Mouse (Mus musculus) hindbrain, embryonic 10.5 days (tissue): ENCODE measurements around the gene Negr1. TPM values are rescaled to one million over a fixed set of nuclear protein-coding genes. Genes with fewer than 3 reads are reported as not detected.

Experiments used
- DNase-seq: peaks from one replicate; pipeline ENCODE4 v3.0.0-alpha.2; 2017; ENCODE audit warnings: low spot score
- H3K27ac ChIP-seq: fragments of 300-500 bp; sonication (generic); 2 replicates; pipeline ENCODE4 v1.5.1; 2016; ENCODE audit warnings: mild to moderate bottlenecking, moderate library complexity
- H3K27me3 ChIP-seq: fragments of 300-500 bp; sonication (generic); 2 replicates; pipeline ENCODE4 v1.6.1; 2016; ENCODE audit warnings: mild to moderate bottlenecking; ENCODE audit not compliant: poor library complexity, insufficient read depth, severe bottlenecking
- H3K36me3 ChIP-seq: fragments of 300-500 bp; sonication (generic); 2 replicates; pipeline ENCODE4 v1.6.1; 2016; ENCODE audit warnings: mild to moderate bottlenecking, moderate library complexity
- H3K4me1 ChIP-seq: fragments of 300-500 bp; sonication (generic); replicated peaks from 2 replicates; pipeline ENCODE4 v1.6.1; 2016; ENCODE audit warnings: mild to moderate bottlenecking
- H3K4me3 ChIP-seq: fragments of 300-500 bp; sonication (generic); 2 replicates; pipeline ENCODE4 v1.5.1; 2016; ENCODE audit warnings: mild to moderate bottlenecking, moderate library complexity
- H3K9me3 ChIP-seq: fragments of 300-500 bp; sonication (generic); 2 replicates; pipeline ENCODE4 v1.6.1; 2016; ENCODE audit warnings: mild to moderate bottlenecking, moderate library complexity
- WGBS: fragments of 180-500 bp; shearing (Covaris S2); methylation state at CpG from one replicate; pipeline ENCODE4 v1.1.7; 2016; 5-methylcytosine and 5-hydroxymethylcytosine counted together
- polyA plus RNA-seq: library from polyadenylated mRNA; unstranded; fragments of >200 nt; fragmentation: Nextera tagmentation; extraction: Ambion mirVana; gene quantifications from 2 replicates; pipeline ENCODE4 v1.2.1, GENCODE M21; 2016

Negr1 gene
- polyA plus RNA-seq, 1 experiment from 2014 or later, result 4.7 TPM

DNA sequence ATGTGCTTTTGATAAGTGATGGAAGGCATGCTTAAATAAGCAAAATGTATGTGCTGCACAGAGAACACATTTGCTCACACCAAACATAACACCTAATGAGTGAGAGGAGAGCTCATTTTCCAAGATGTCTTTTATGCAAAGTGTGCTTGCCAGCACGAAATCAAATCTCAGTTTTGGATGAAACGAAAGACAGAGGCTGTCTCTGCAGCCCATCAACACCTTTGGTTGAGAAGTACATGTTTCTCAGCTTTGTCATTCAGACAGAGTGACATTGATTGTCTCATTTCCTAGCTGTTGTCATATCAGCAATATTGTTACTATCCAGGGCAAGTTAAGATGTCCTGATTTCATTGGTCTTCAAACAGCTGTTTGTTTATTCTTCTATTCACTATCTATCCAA is 29.5 kb downstream of the Negr1 start:
- H3K4me1 ChIP-seq, result no peaks in the 10 kb centered on the region
- no peaks in the 10 kb centered on the region for H3K27me3 ChIP-seq
- DNase-seq, result no peak
- no peaks in the 10 kb centered on the region for H3K36me3 ChIP-seq
- H3K9me3 ChIP-seq, result no peaks in the 10 kb centered on the region
- WGBS, result 94% methylated on average over 2 of the region's 2 CpGs
- no peak overlapping the region for H3K27ac ChIP-seq
- H3K4me3 ChIP-seq, result no peak overlapping the region

DNA sequence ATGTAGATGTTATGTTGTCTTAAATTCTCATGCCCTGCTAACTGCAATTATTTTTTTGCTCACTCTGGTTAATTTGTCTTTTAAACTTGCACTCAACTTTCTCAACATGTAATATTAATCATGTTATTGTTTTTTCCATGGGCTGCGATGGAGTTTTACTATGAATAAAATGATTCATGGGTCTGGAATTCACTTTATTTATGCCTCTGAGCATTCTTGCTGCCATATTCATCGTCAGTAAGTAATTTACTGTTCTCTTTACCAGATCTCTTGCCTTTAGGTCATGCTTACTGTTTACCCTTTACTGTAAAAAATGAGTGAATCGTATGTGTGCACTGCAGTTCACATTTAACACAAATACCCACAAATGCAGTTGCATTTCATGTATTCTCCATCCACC is 45.3 kb downstream of the Negr1 start:
- no peaks in the 10 kb centered on the region for H3K36me3 ChIP-seq
- H3K4me3 ChIP-seq, result no peak overlapping the region
- no peak overlapping the region for H3K27ac ChIP-seq
- no peaks in the 10 kb centered on the region for H3K27me3 ChIP-seq
- DNase-seq, result no peak
- no peaks in the 10 kb centered on the region for H3K4me1 ChIP-seq
- H3K9me3 ChIP-seq, result no peaks in the 10 kb centered on the region
- WGBS, result 85% methylated on average over 3 of the region's 3 CpGs

DNA sequence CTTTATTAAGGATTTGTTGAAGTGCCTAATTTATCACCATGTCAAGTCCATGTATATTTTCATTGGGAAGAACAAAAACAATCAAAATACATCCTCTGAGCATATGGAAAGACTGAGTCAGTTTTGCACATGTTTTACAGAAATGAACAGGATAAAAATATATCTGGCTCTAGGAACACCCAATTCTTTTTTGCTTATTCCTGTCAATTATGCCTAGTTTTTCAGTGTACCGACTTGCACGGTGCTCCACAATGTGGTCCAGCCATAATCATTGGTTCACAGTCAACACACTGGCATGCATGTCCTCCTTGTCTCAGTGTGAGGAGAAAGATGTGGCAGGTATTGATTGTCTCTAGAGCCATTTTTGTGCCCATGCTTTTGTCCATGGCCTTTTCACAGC is 58.3 kb downstream of the Negr1 start:
- H3K4me3 ChIP-seq, result no peak overlapping the region
- no peak overlapping the region for H3K27ac ChIP-seq
- no peak for DNase-seq
- H3K36me3 ChIP-seq, result no peaks in the 10 kb centered on the region
- H3K4me1 ChIP-seq, result no peaks in the 10 kb centered on the region
- H3K27me3 ChIP-seq, result no peaks in the 10 kb centered on the region
- 91% methylated on average over 2 of the region's 2 CpGs for WGBS
- H3K9me3 ChIP-seq, result no peaks in the 10 kb centered on the region

- 59% methylated on average over 2 of the region's 2 CpGs for WGBS
- no peak for DNase-seq
- H3K9me3 ChIP-seq, result no peaks in the 10 kb centered on the region
- no peak overlapping the region for H3K4me3 ChIP-seq
- H3K27me3 ChIP-seq, result no peaks in the 10 kb centered on the region
- H3K27ac ChIP-seq, result no peak overlapping the region
- no peaks in the 10 kb centered on the region for H3K36me3 ChIP-seq
- peaks cover 12% of the 10 kb centered on the region for H3K4me1 ChIP-seq
Observed at GRCm38 (mm10) chr3:156628594-156628993, 67.0 kb downstream of the Negr1 start.

DNA sequence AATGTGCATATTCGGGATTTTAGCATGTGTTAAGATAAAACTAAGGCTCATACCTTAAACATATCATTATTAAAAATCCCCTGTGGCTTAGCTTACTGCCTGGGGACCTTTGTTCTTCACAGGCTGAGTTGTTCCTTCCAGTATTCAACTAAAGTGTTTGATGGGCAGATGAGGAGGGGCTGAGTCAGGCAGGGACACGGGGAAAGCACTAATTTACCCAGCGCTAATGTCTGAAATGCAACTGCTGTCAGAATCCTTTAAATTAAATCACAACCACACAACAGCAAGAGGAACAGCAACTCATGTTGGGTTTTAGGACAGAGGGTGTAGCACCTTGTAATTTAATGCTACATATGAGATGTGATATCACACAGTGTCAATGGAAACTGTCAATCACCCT is 71.3 kb downstream of the Negr1 start:
- Histone ChIP-seq H3K9me3 (no peaks in the 10 kb centered on the region), H3K4me3 (no peak overlapping the region), H3K27me3 (no peaks in the 10 kb centered on the region), H3K27ac (no peak overlapping the region), H3K36me3 (no peaks in the 10 kb centered on the region), H3K4me1 (0 out of 2 replicates have a peak, but pooled peaks cover 4% of the 10 kb centered on the region)
- WGBS, result 34% methylated on average over 3 of the region's 3 CpGs
- DNase-seq, result no peak

- H3K27me3 ChIP-seq, result no peaks in the 10 kb centered on the region
- WGBS, result 83% methylated on average over 3 of the region's 3 CpGs
- DNase-seq, result no peak
- no peaks in the 10 kb centered on the region for H3K9me3 ChIP-seq
- H3K4me3 ChIP-seq, result no peak overlapping the region
- no peaks in the 10 kb centered on the region for H3K36me3 ChIP-seq
- H3K4me1 ChIP-seq, result no peaks in the 10 kb centered on the region
- no peak overlapping the region for H3K27ac ChIP-seq
Observed at GRCm38 (mm10) chr3:156639382-156639781, 77.8 kb downstream of the Negr1 start.

- WGBS, result 88% methylated on average over 3 of the region's 3 CpGs
- Histone ChIP-seq H3K27ac (no peak overlapping the region), H3K4me3 (no peak overlapping the region), H3K27me3 (no peaks in the 10 kb centered on the region), H3K36me3 (no peaks in the 10 kb centered on the region), H3K9me3 (no peaks in the 10 kb centered on the region), H3K4me1 (no peaks in the 10 kb centered on the region)
- peak; percentile 35 for DNase-seq
Observed at GRCm38 (mm10) chr3:156643710-156644363, 82.2 kb downstream of the Negr1 start.

GRCm38 (mm10) chr3:156648378-156648777 is 86.8 kb downstream of the Negr1 start:
- H3K4me3 ChIP-seq, result no peak overlapping the region
- no peak overlapping the region for H3K27ac ChIP-seq
- WGBS, result 88% methylated on average over 3 of the region's 3 CpGs
- no peaks in the 10 kb centered on the region for H3K4me1 ChIP-seq
- H3K36me3 ChIP-seq, result no peaks in the 10 kb centered on the region
- H3K27me3 ChIP-seq, result no peaks in the 10 kb centered on the region
- no peak for DNase-seq
- no peaks in the 10 kb centered on the region for H3K9me3 ChIP-seq

- no peak for DNase-seq
- Histone ChIP-seq H3K27me3 (no peaks in the 10 kb centered on the region), H3K27ac (no peak overlapping the region), H3K4me3 (no peak overlapping the region), H3K36me3 (no peaks in the 10 kb centered on the region), H3K9me3 (no peaks in the 10 kb centered on the region), H3K4me1 (no peaks in the 10 kb centered on the region)
- 90% methylated on average over 2 of the region's 2 CpGs for WGBS
Observed at GRCm38 (mm10) chr3:156662553-156662952, 101.0 kb downstream of the Negr1 start.

- DNase-seq, result no peak
- Histone ChIP-seq H3K36me3 (no peaks in the 10 kb centered on the region), H3K4me1 (peaks cover 5% of the 10 kb centered on the region), H3K9me3 (no peaks in the 10 kb centered on the region), H3K27me3 (no peaks in the 10 kb centered on the region), H3K4me3 (no peak overlapping the region), H3K27ac (no peak overlapping the region)
- 88% methylated on average over 3 of the region's 3 CpGs for WGBS
Observed at GRCm38 (mm10) chr3:156672560-156672959, 111.0 kb downstream of the Negr1 start.

DNA sequence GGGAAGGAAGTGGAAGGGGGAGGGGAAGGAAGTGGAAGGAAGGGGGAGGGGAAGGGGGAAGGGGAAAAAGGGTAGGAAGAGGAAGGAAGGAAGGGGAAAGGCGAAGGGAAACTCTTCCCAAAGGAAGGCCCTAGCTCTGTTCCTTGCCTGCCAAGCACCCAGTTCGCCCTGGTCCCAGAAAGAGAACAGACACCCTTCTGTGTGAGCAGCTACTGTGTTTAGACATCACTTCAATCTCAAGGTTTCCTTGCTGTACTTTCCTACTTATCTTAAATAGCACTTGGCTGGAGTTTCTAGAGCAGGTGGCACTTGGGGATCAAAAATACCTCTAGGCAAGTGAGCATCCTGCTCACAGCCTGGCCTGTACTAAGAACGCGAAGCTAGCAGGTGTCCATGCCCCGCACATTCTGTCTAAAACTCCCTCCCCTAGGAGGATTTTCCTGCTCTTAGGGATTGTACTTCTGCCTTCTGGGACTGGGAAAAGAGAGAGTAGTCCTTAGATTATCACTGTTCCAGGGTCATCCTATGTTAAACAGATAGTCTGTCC is 128.5 kb downstream of the Negr1 start:
- H3K9me3 ChIP-seq, result no peaks in the 10 kb centered on the region
- H3K27me3 ChIP-seq, result no peaks in the 10 kb centered on the region
- DNase-seq, result no peak
- no peak overlapping the region for H3K27ac ChIP-seq
- H3K4me1 ChIP-seq, result no peaks in the 10 kb centered on the region
- 93% methylated on average over 5 of the region's 5 CpGs for WGBS
- no peak overlapping the region for H3K4me3 ChIP-seq
- no peaks in the 10 kb centered on the region for H3K36me3 ChIP-seq

- no peaks in the 10 kb centered on the region for H3K36me3 ChIP-seq
- H3K4me3 ChIP-seq, result no peak overlapping the region
- whole genome bisulfite sequencing, result 98% methylated on average over 1 of the region's 1 CpGs
- no peak for DNase-seq
- H3K27me3 ChIP-seq, result no peaks in the 10 kb centered on the region
- no peak overlapping the region for H3K27ac ChIP-seq
- H3K9me3 ChIP-seq, result no peaks in the 10 kb centered on the region
- no peaks in the 10 kb centered on the region for H3K4me1 ChIP-seq
Observed at GRCm38 (mm10) chr3:156698687-156699086, 137.1 kb downstream of the Negr1 start.

DNA sequence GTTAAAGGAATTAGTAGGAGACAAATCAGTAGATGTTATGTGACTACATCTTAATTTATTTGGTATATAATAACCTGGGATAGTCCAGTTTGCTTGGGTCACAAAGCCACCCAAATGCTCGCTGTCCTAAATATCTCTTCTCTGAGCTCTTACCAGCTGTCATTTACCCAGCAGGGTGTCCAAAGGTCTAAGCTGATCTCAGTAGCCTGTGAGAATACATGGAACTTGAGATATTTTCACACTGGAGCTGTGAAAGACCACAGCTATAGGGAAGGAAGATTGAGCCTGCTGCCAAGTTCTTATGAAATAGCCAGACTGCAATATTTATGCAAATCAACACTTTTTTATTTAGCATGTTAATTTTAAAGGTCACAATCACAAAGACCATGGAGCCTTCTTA is 141.6 kb downstream of the Negr1 start:
- Histone ChIP-seq H3K27me3 (no peaks in the 10 kb centered on the region), H3K27ac (no peak overlapping the region), H3K4me1 (no peaks in the 10 kb centered on the region), H3K9me3 (no peaks in the 10 kb centered on the region), H3K36me3 (no peaks in the 10 kb centered on the region), H3K4me3 (no peak overlapping the region)
- DNase-seq, result no peak
- WGBS, result 67% methylated on average over 1 of the region's 1 CpGs

DNA sequence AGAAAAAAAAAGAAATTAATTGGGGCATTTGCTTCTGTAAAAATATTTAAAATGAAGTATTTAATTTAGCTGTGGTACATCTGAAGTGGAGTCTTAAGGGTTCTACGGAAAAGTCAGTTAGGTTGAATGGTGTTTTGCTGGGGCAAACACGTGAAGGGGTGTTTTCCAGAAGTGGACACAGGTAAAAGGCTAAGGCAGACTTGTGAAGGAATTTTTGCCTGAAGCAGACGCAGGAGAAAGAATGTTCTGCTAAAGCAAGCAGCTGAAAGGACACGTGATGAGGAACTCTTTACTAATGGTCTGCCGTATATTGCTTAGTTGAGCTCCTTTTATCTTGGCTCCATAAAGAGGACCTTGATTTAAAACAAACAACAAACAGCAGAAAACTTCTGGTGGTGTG is 148.6 kb downstream of the Negr1 start:
- Histone ChIP-seq H3K4me3 (no peak overlapping the region), H3K4me1 (no peaks in the 10 kb centered on the region), H3K36me3 (no peaks in the 10 kb centered on the region), H3K9me3 (no peaks in the 10 kb centered on the region), H3K27me3 (no peaks in the 10 kb centered on the region), H3K27ac (no peak overlapping the region)
- DNase-seq, result no peak
- WGBS, result 83% methylated on average over 5 of the region's 5 CpGs
